ENCODE assay signal across 9 mouse cellular contexts in the genomic region with DNA sequence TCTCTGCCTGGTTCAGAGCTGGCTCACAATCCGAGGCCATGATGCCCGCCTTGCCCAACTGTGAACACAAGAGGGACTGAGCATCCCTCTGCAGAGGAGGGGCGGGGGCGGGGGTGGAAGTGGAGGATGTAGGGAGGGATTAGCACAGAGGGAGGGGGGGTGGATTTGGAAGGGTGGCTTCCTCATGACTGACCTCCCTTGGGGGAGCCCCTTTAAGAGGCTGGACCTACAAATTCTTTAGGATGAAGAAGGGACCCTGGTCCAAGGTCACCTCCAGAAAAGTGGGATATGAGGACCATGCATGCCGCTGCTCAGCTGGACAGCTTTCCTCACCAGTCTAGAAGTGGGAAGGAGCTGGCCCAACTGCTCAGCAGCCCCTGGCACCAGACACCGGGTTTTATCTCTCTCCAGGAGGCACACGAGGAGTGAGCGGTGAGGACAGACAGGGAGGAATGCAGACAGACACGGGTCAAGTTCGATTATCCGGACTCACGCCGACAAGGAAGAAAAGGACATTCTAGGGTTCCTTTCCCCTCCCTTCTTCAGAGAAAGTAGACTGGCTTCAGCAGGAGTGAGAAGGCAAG. TPM values are rescaled to one million over a fixed set of nuclear protein-coding genes. Genes with fewer than 3 reads are reported as not detected.
DNase-seq lines count a peak whose midpoint lies in the region; ATAC-seq and TF ChIP-seq lines count a peak whose summit lies in the region.
"Had no signal": no experiment of that assay in that cellular context is flagged by ENCODE, and none has a peak within 500 bp of the region (broad histone marks: within the 10 kb centered on the region; RNA-seq: fewer than 3 reads in every experiment).

No protein-coding gene starts in this region.

- no peaks in the 10 kb centered on the region for H3K27me3 ChIP-seq in thymus, adult 2 months (ENCODE audit: control insufficient read depth, insufficient read depth, low read length)
- no peaks in the 10 kb centered on the region for H3K27me3 ChIP-seq in hindbrain, embryonic 10.5 days (ENCODE audit: insufficient read depth, poor library complexity, severe bottlenecking)

- no peak overlapping the region for H3K27ac ChIP-seq in thymus, adult 2 months (ENCODE audit: control insufficient read depth, insufficient read depth, low read length)
- H3K27ac ChIP-seq in hindbrain, embryonic 10.5 days = peak overlapping the region; percentile 98
- H3K27ac ChIP-seq in macrophage = no peak overlapping the region

- peaks cover 23% of the 10 kb centered on the region; the same call in 1 of the 2 replicates for H3K79me2 ChIP-seq in macrophage (ENCODE audit: inconsistent target)

- no peaks in the 10 kb centered on the region for H3K9me3 ChIP-seq in hindbrain, embryonic 10.5 days

- TF ChIP-seq CTCF in thymus, adult 2 months (IDR thresholded peaks at IDR 0.05; ENCODE audit: borderline replicate concordance, control insufficient read depth, extremely low read depth, insufficient read depth, low read length, poor library complexity) = no peak

- peak overlapping the region; percentile 78 for H3K4me3 ChIP-seq in thymus, adult 2 months (ENCODE audit: control insufficient read depth, insufficient read depth, low read length)
- peak overlapping the region; percentile 76 for H3K4me3 ChIP-seq in hindbrain, embryonic 10.5 days
- peak overlapping the region; percentile 90 for H3K4me3 ChIP-seq in macrophage (ENCODE audit: inconsistent target)

- no peak for TF ChIP-seq POLR2A in thymus, adult 2 months (IDR thresholded peaks at IDR 0.05; ENCODE audit: control insufficient read depth, extremely low read depth, insufficient read depth, low read length, poor library complexity)

- WGBS in thymus, adult 2 months = 41% methylated on average over 13 of the region's 13 CpGs
- WGBS in hindbrain, embryonic 10.5 days = 7% methylated on average over 13 of the region's 13 CpGs
- 20% methylated on average over 11 of the region's 13 CpGs for WGBS in macrophage (ENCODE audit: missing documents)

- no peak for ATAC-seq in erythroid progenitor cell, adult 5-6 weeks (replicated peaks; ENCODE audit: low FRiP score, poor library complexity, severe bottlenecking)

- H3K4me1 ChIP-seq in thymus, adult 2 months (replicated peaks; ENCODE audit: control insufficient read depth, insufficient read depth, low read length) = peaks cover 10% of the 10 kb centered on the region
- H3K4me1 ChIP-seq in hindbrain, embryonic 10.5 days (replicated peaks) = peaks cover 52% of the 10 kb centered on the region

- H3K36me3 ChIP-seq in thymus, adult 2 months (ENCODE audit: control insufficient read depth, insufficient read depth, low read length) = no peaks in the 10 kb centered on the region
- peaks cover 44% of the 10 kb centered on the region for H3K36me3 ChIP-seq in hindbrain, embryonic 10.5 days
- H3K36me3 ChIP-seq in macrophage (ENCODE audit: inconsistent target) = peaks cover 9% of the 10 kb centered on the region; the same call in 1 of the 2 replicates

- DNase-seq in gastrocnemius, postnatal 10 days = peak; percentile 17
- no peak for DNase-seq in gastrocnemius, adult 18-20 months (ENCODE audit: low spot score)
- no peak for DNase-seq in thymus, adult 2 months
- DNase-seq in thymus, postnatal 10 days (ENCODE audit: low spot score in 2 of 2) = no peak
- DNase-seq in hindbrain, embryonic 10.5 days (ENCODE audit: low spot score) = no peak
- DNase-seq in adrenal gland, adult 2 months = no peak

RNA-seq across cellular contexts. Expression of a gene that starts 1.1 kb away (rescaled TPM):
- 10 to 100 TPM; 12.0 to 13.3 TPM for total RNA-seq in gastrocnemius, postnatal 10 days (2021)
- total RNA-seq in gastrocnemius, adult 18-20 months (2021) = 10 to 100 TPM; 12.4 to 13.3 TPM
- 53.6 and 60.4 TPM in 2 replicates for polyA plus RNA-seq in thymus, adult 2 months (2012; rRNA removed)
- polyA plus RNA-seq in hindbrain, embryonic 10.5 days (2016; fragmentation: Nextera tagmentation; extraction: Ambion mirVana) = 35.6 and 49.1 TPM in 2 replicates
- total RNA-seq in macrophage (2018; cell fraction: chromatin; rRNA removed) = 10 to 100 TPM in 8 of 26 experiments, 1 to 10 TPM in 18; 4.2 to 12.2 (median 6.8) TPM
- total RNA-seq in macrophage (2018; cell fraction: cytosol; rRNA removed) = 10 to 100 TPM; 10.8 to 20.8 (median 16.5) TPM
- total RNA-seq in macrophage (2018; cell fraction: nucleus; rRNA removed) = 10 to 100 TPM in 21 of 26 experiments, 1 to 10 TPM in 5; 6.0 to 21.7 (median 13.1) TPM
- 9.4 to 21.9 TPM (median 12.3 TPM) in 3 replicates for polyA plus RNA-seq in macrophage (2018)
- total RNA-seq in erythroid progenitor cell, adult 5-6 weeks (2015; ENCODE audit: low replicate concordance) = 1.1 and 1.3 TPM in 2 replicates
- 1.0 and 3.0 TPM in 2 replicates for total RNA-seq in erythroid progenitor cell, adult 5-6 weeks (2017; ENCODE audit: low replicate concordance)
- 10 to 100 TPM; 32.4 to 36.4 TPM for total RNA-seq in adrenal gland, adult 2 months (2021)
- polyA plus RNA-seq in adrenal gland, adult 2 months (2012; rRNA removed) = 66.6 and 82.2 TPM in 2 replicates

RNA-seq across cellular contexts. Expression of a gene that starts 1.2 kb away (rescaled TPM):
- total RNA-seq in gastrocnemius, postnatal 10 days (2021) = 10 to 100 TPM; 22.2 to 24.2 TPM
- 10 to 100 TPM; 23.6 to 25.5 TPM for total RNA-seq in gastrocnemius, adult 18-20 months (2021)
- polyA plus RNA-seq in thymus, adult 2 months (2012; rRNA removed) = 31.6 and 40.0 TPM in 2 replicates
- polyA plus RNA-seq in hindbrain, embryonic 10.5 days (2016; fragmentation: Nextera tagmentation; extraction: Ambion mirVana) = 25.3 and 31.4 TPM in 2 replicates
- total RNA-seq in macrophage (2018; cell fraction: chromatin; rRNA removed) = 100 to 1,000 TPM in 1 of 26 experiments, 10 to 100 TPM in 25; 28.8 to 116 (median 69.5) TPM
- total RNA-seq in macrophage (2018; cell fraction: cytosol; rRNA removed) = 10 to 100 TPM; 24.2 to 48.1 (median 34.3) TPM
- total RNA-seq in macrophage (2018; cell fraction: nucleus; rRNA removed) = 10 to 100 TPM; 33.4 to 79.3 (median 66.5) TPM
- 25.7 to 27.5 TPM (median 26.7 TPM) in 3 replicates for polyA plus RNA-seq in macrophage (2018)
- 11.3 and 24.5 TPM in 2 replicates for total RNA-seq in erythroid progenitor cell, adult 5-6 weeks (2015; ENCODE audit: low replicate concordance)
- 3.8 and 8.0 TPM in 2 replicates for total RNA-seq in erythroid progenitor cell, adult 5-6 weeks (2017; ENCODE audit: low replicate concordance)
- 10 to 100 TPM; 36.6 to 40.7 TPM for total RNA-seq in adrenal gland, adult 2 months (2021)
- 29.0 and 35.2 TPM in 2 replicates for polyA plus RNA-seq in adrenal gland, adult 2 months (2012; rRNA removed)

RNA-seq across cellular contexts. Expression of a gene that starts 16.1 kb away (rescaled TPM):
- not detected for total RNA-seq in gastrocnemius, postnatal 10 days (2021)
- not detected for total RNA-seq in gastrocnemius, adult 18-20 months (2021)
- 0.07 and 0.20 TPM in 2 replicates for polyA plus RNA-seq in thymus, adult 2 months (2012; rRNA removed)
- 0.73 and 1.8 TPM in 2 replicates for polyA plus RNA-seq in hindbrain, embryonic 10.5 days (2016; fragmentation: Nextera tagmentation; extraction: Ambion mirVana)
- total RNA-seq in macrophage (2018; cell fraction: chromatin; rRNA removed) = not detected
- not detected for total RNA-seq in macrophage (2018; cell fraction: cytosol; rRNA removed)
- not detected for total RNA-seq in macrophage (2018; cell fraction: nucleus; rRNA removed)
- polyA plus RNA-seq in macrophage (2018) = not detected in 3 replicates
- total RNA-seq in erythroid progenitor cell, adult 5-6 weeks (2015; ENCODE audit: low replicate concordance) = not detected in 2 replicates
- total RNA-seq in erythroid progenitor cell, adult 5-6 weeks (2017; ENCODE audit: low replicate concordance) = not detected in 2 replicates
- total RNA-seq in adrenal gland, adult 2 months (2021) = not detected
- polyA plus RNA-seq in adrenal gland, adult 2 months (2012; rRNA removed) = not detected in 2 replicates
- total RNA-seq: left cerebral cortex, adult 18-20 months had no signal
